Mouse (Mus musculus) limb, embryonic 13.5 days (tissue): ENCODE measurements around the gene Ncl. TPM values are rescaled to one million over a fixed set of nuclear protein-coding genes. Genes with fewer than 3 reads are reported as not detected.

Experiments
- ATAC-seq: fragments of 200-750 bp; cut with Nextera tagmentation; 2 replicates; pipeline ENCODE4 v1.8.0; 2017; ENCODE audit warnings: low read depth, moderate number of reproducible peaks, moderate TSS enrichment; ENCODE audit not compliant: low FRiP score
- H3K27ac ChIP-seq: fragments of 300-500 bp; sonication (generic); 2 replicates; pipeline ENCODE4 v1.5.1; 2015; ENCODE audit warnings: inconsistent platforms, mild to moderate bottlenecking, moderate library complexity
- H3K27me3 ChIP-seq: fragments of 300-500 bp; sonication (generic); 2 replicates; pipeline ENCODE4 v1.6.1; 2015; ENCODE audit warnings: mild to moderate bottlenecking, inconsistent platforms
- H3K36me3 ChIP-seq: fragments of 300-500 bp; sonication (generic); 2 replicates; pipeline ENCODE4 v1.6.1; 2015; ENCODE audit warnings: inconsistent platforms, mild to moderate bottlenecking, moderate library complexity
- H3K4me1 ChIP-seq: fragments of 300-500 bp; sonication (generic); 2 replicates; pipeline ENCODE4 v1.6.1; 2015; ENCODE audit warnings: inconsistent platforms
- H3K4me2 ChIP-seq: fragments of 300-500 bp; sonication (generic); replicated peaks from 2 replicates; pipeline ENCODE4 v1.6.1; 2015; ENCODE audit warnings: inconsistent platforms, mild to moderate bottlenecking, moderate library complexity
- H3K4me3 ChIP-seq: fragments of 300-500 bp; sonication (generic); 2 replicates; pipeline ENCODE4 v1.5.1; 2015; ENCODE audit warnings: moderate library complexity, mild to moderate bottlenecking, inconsistent platforms
- H3K9ac ChIP-seq: fragments of 300-500 bp; sonication (generic); 2 replicates; pipeline ENCODE4 v1.6.1; 2015; ENCODE audit warnings: mild to moderate bottlenecking, inconsistent platforms
- H3K9me3 ChIP-seq: fragments of 300-500 bp; sonication (generic); 2 replicates; pipeline ENCODE4 v1.6.1; 2016; ENCODE audit warnings: inconsistent platforms
- WGBS: fragments of 180-500 bp; shearing (Covaris S2); methylation state at CpG from one replicate; pipeline ENCODE4 v1.1.7; 2015; 5-methylcytosine and 5-hydroxymethylcytosine counted together
- polyA plus RNA-seq: library from polyadenylated mRNA; unstranded; fragments of >200 nt; fragmentation: Nextera tagmentation; extraction: Ambion mirVana; gene quantifications from 2 replicates; pipeline ENCODE4 v1.2.1, GENCODE M21; 2015

Gene Ncl
- polyA plus RNA-seq, 1 experiment from 2014 or later, result 419 TPM

- Histone ChIP-seq H3K36me3 (no peaks in the 10 kb centered on the region), H3K27me3 (no peaks in the 10 kb centered on the region), H3K9ac (no peak overlapping the region), H3K9me3 (no peaks in the 10 kb centered on the region), H3K4me1 (no peaks in the 10 kb centered on the region), H3K4me3 (no peak overlapping the region), H3K27ac (no peak overlapping the region), H3K4me2 (no peak overlapping the region)
- ATAC-seq, result no peak
- WGBS, result 58% methylated on average over 2 of the region's 2 CpGs
These were observed 32.2 kb upstream of the Ncl start for GRCm38 (mm10) chr1:86391425-86391824.

DNA sequence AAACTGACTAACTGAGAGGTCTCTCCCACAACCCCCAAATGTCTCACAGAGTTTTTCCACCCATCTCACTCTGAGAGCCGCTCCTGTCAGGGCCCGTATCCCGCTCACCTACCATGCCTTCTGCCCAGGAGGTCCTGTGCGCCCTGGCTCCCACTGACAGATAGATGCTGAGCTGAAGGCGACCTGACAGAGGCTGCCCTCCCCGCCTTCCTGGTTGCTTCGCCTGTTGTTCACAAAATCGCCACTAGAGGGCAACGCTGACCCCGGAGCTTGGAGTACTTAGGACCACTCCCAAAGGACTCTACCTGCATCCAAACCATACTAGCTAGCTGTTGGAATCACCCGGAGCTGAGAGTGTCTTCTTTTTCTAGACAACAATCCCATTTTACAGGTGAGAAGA lies 30.0 kb upstream of the Ncl start:
- Histone ChIP-seq H3K4me2 (no peak overlapping the region), H3K9ac (no peak overlapping the region), H3K27me3 (no peaks in the 10 kb centered on the region), H3K36me3 (no peaks in the 10 kb centered on the region), H3K4me3 (no peak overlapping the region), H3K9me3 (no peaks in the 10 kb centered on the region), H3K4me1 (no peaks in the 10 kb centered on the region), H3K27ac (no peak overlapping the region)
- WGBS, result 6% methylated on average over 11 of the region's 11 CpGs
- ATAC-seq, result no peak

DNA sequence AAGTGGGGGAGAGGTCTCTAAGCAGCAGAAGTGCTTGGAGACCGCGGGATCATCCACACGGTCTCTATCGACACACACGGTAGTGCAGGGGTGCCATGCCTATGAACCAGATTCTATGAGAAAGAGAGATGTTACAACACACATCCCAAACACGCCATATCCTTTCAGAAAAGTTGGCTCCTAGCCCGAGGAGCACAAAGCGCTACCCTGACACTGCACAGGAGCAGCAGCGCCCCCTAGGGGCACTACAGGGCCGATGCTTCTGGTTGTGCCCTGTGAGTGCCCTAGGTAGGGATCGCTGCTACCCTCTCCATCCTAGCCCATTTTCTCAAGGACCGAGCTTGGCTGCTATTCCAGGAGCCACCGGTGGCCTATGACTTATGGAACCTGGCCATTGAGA lies 21.8 kb upstream of the Ncl start:
- WGBS, result 36% methylated on average over 13 of the region's 13 CpGs
- no peak for ATAC-seq
- H3K36me3 ChIP-seq, result no peaks in the 10 kb centered on the region
- peaks cover 26% of the 10 kb centered on the region for H3K4me1 ChIP-seq
- no peak overlapping the region for H3K4me3 ChIP-seq
- H3K27me3 ChIP-seq, result no peaks in the 10 kb centered on the region
- no peak overlapping the region for H3K27ac ChIP-seq
- no peak overlapping the region for H3K9ac ChIP-seq
- no peak overlapping the region for H3K4me2 ChIP-seq
- no peaks in the 10 kb centered on the region for H3K9me3 ChIP-seq

- Histone ChIP-seq H3K4me2 (peak overlapping the region; percentile 28), H3K27ac (peak overlapping the region; percentile 72), H3K9ac (no peak overlapping the region), H3K9me3 (no peaks in the 10 kb centered on the region), H3K36me3 (no peaks in the 10 kb centered on the region), H3K27me3 (no peaks in the 10 kb centered on the region), H3K4me3 (no peak overlapping the region), H3K4me1 (peaks cover 26% of the 10 kb centered on the region)
- no peak for ATAC-seq
- WGBS, result 31% methylated on average over 9 of the region's 9 CpGs
These were observed 20.0 kb upstream of the Ncl start for GRCm38 (mm10) chr1:86379161-86379569.

DNA sequence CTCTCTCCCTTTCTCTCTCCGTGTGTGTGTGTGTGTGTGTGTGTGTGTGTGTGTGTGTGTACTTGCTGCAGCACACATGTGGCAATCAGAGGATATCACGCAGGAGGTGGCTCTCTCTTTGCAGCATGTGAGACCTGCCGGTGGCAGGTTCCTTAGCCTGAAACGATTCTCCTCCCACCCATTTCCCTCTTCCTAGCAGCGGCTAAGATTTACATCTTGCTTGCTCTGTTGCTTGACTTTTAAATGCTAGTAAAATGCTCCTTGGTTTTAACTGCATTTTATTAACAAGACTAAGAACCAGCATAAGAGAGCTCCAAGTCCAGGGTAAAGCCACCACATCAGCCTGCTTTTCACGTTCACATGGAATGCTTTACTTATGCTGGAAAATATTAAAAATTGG lies 19.5 kb upstream of the Ncl start:
- peak overlapping the region; percentile 2; the same call in 1 of the 2 replicates for H3K27ac ChIP-seq
- H3K9me3 ChIP-seq, result no peaks in the 10 kb centered on the region
- no peaks in the 10 kb centered on the region for H3K27me3 ChIP-seq
- peak overlapping the region; percentile 34 for H3K4me2 ChIP-seq
- no peak overlapping the region for H3K4me3 ChIP-seq
- no peak overlapping the region for H3K9ac ChIP-seq
- H3K36me3 ChIP-seq, result no peaks in the 10 kb centered on the region
- ATAC-seq, result no peak
- H3K4me1 ChIP-seq, result peaks cover 26% of the 10 kb centered on the region
- 24% methylated on average over 6 of the region's 6 CpGs for WGBS

DNA sequence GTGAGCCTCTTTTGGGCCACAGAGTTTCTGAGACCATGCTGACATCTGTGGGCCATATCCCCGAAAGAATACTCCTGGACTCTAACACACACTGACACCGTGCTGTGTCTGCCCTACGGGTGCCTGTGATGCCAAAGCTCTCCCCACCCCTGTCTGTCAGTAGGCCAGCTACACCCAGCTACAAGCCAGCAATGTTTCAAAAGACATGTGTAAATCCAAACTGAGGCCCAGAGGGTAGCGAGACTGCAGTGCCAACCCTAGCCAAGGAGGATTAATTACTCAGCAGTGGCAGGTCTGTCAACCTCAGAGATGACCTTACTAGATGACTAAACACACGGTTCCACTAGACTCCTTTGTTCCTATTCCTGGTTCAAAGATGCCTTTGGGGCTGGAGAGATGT lies 17.2 kb upstream of the Ncl start:
- Histone ChIP-seq H3K9ac (no peak overlapping the region), H3K4me2 (no peak overlapping the region), H3K4me1 (peaks cover 26% of the 10 kb centered on the region), H3K9me3 (no peaks in the 10 kb centered on the region), H3K27ac (no peak overlapping the region), H3K27me3 (no peaks in the 10 kb centered on the region), H3K36me3 (no peaks in the 10 kb centered on the region), H3K4me3 (no peak overlapping the region)
- 79% methylated on average over 5 of the region's 5 CpGs for WGBS
- no peak for ATAC-seq

- Histone ChIP-seq H3K4me2 (no peak overlapping the region), H3K9me3 (no peaks in the 10 kb centered on the region), H3K27ac (no peak overlapping the region), H3K4me3 (no peak overlapping the region), H3K9ac (no peak overlapping the region), H3K36me3 (no peaks in the 10 kb centered on the region), H3K4me1 (no peaks in the 10 kb centered on the region), H3K27me3 (no peaks in the 10 kb centered on the region)
- no peak for ATAC-seq
- 48% methylated on average over 10 of the region's 10 CpGs for WGBS
These were observed 12.8 kb upstream of the Ncl start for GRCm38 (mm10) chr1:86371997-86372396.

DNA sequence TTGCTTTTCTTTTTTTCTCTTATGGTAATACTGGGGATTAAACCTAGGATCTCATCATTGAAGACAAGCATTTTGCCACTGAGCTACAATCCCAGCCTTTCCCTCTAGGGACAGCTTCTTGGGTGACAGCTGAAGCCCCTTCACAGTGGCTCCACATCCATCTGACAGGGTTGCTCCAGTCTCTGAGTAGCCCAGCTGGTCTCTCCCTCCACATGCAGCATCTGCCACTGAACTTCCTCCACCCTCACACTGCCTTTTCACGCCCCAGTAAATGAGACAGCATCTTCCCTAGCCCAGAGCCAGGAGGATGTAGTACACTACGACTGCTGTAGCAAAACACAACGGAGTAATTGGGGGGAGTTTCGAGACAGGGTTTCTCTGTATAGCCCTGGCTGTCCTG lies 8.9 kb upstream of the Ncl start:
- H3K9me3 ChIP-seq, result no peaks in the 10 kb centered on the region
- no peaks in the 10 kb centered on the region for H3K4me1 ChIP-seq
- no peak for ATAC-seq
- no peak overlapping the region for H3K27ac ChIP-seq
- H3K4me2 ChIP-seq, result no peak overlapping the region
- whole genome bisulfite sequencing, result 77% methylated on average over 4 of the region's 4 CpGs
- no peaks in the 10 kb centered on the region for H3K27me3 ChIP-seq
- no peaks in the 10 kb centered on the region for H3K36me3 ChIP-seq
- H3K9ac ChIP-seq, result no peak overlapping the region
- H3K4me3 ChIP-seq, result no peak overlapping the region

- H3K27ac ChIP-seq, result no peak overlapping the region
- no peak overlapping the region for H3K4me2 ChIP-seq
- peaks cover 12% of the 10 kb centered on the region for H3K4me1 ChIP-seq
- 12% methylated on average over 6 of the region's 6 CpGs for WGBS
- no peak overlapping the region for H3K9ac ChIP-seq
- no peaks in the 10 kb centered on the region for H3K27me3 ChIP-seq
- ATAC-seq, result no peak
- H3K36me3 ChIP-seq, result no peaks in the 10 kb centered on the region
- H3K4me3 ChIP-seq, result no peak overlapping the region
- no peaks in the 10 kb centered on the region for H3K9me3 ChIP-seq
These were observed 4.5 kb upstream of the Ncl start for GRCm38 (mm10) chr1:86363671-86364070.

DNA sequence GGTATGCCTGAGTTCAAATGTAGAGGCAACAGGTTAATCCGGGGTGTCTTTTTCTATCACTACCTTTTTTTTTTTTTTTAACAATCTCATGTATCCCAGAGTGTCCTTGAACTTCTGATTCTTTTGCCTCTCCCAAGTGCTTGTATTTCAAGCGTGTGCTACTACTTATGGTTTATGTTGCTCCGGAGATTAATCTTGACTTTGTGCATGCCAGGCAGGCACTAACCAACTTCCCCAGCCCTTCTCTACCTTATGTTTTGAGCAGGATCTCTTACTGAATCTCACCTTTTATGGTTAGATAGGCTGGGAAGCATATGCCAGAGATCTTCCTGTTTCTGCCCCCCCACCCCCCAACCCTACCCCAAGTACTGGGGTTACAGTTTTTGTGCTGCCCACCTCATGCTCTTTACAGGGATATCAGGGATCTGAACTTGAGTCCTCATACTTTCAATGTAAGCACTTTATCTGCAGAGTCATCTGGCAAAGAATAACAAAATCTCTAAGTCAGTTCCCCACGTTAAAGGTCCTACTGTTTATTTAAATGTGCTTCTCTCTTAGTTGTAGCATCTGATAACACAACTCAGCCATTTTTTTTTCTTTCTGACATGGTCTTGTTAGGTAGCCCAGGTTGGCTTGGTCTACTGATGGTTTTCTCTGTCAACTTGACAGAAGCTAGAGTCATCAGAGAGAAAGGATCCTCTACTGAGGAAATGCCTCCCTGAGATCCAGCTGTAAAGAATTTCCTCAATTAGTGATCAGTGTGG lies 2.8 kb upstream of the Ncl start:
- H3K36me3 ChIP-seq, result peaks cover 6% of the 10 kb centered on the region
- no peak overlapping the region for H3K4me3 ChIP-seq
- H3K9ac ChIP-seq, result no peak overlapping the region
- H3K27me3 ChIP-seq, result no peaks in the 10 kb centered on the region
- WGBS, result 81% methylated on average over 4 of the region's 4 CpGs
- no peaks in the 10 kb centered on the region for H3K9me3 ChIP-seq
- no peak for ATAC-seq
- peaks cover 23% of the 10 kb centered on the region for H3K4me1 ChIP-seq
- H3K4me2 ChIP-seq, result no peak overlapping the region
- H3K27ac ChIP-seq, result no peak overlapping the region

- peak overlapping the region; percentile 87; the same call in 1 of the 2 replicates for H3K27ac ChIP-seq
- 20% methylated on average over 12 of the region's 12 CpGs for WGBS
- no peaks in the 10 kb centered on the region for H3K9me3 ChIP-seq
- H3K9ac ChIP-seq, result peak overlapping the region; percentile 88
- H3K27me3 ChIP-seq, result no peaks in the 10 kb centered on the region
- H3K4me1 ChIP-seq, result peaks cover 26% of the 10 kb centered on the region
- peaks cover 22% of the 10 kb centered on the region for H3K36me3 ChIP-seq
- no peak for ATAC-seq
- peak overlapping the region; percentile 71 for H3K4me2 ChIP-seq
- H3K4me3 ChIP-seq, result peak overlapping the region; percentile 92
These were observed 1.2 kb upstream of the Ncl start for GRCm38 (mm10) chr1:86360441-86360840.

DNA sequence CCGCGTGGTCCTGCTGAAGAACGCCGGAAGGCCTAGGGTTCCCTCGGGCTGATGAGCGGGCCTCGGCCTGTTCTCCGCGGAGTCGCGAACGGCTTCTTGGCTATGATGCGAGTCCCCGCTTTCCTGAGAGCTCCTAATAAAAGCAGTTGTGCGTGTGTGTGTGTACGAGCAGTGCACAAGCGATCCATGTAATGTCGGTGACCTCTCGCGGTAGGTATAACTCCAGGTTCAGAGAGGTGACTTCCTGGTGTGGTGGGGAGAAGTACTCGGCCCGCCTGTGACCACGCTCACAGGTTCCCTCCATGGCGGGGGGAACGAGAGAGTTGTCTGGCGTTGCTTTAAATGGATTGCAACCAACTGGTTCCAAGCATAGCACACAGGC lies 589 bp upstream of the Ncl start:
- no peak for ATAC-seq
- Histone ChIP-seq H3K27me3 (no peaks in the 10 kb centered on the region), H3K36me3 (peaks cover 28% of the 10 kb centered on the region), H3K4me3 (peak overlapping the region; percentile 92), H3K4me1 (peaks cover 26% of the 10 kb centered on the region), H3K9me3 (no peaks in the 10 kb centered on the region), H3K9ac (peak overlapping the region; percentile 88), H3K27ac (peak overlapping the region; percentile 87), H3K4me2 (peak overlapping the region; percentile 71)
- under 1% methylated on average over 26 of the region's 26 CpGs for WGBS
